Mouse (Mus musculus) limb, embryonic 11.5 days (tissue): ENCODE measurements around the gene Galntl6. TPM values are rescaled to one million over a fixed set of nuclear protein-coding genes. Genes with fewer than 3 reads are reported as not detected.

Experiments used
- polyA plus RNA-seq: library from polyadenylated mRNA; unstranded; fragments of >200 nt; fragmentation: Nextera tagmentation; extraction: Ambion mirVana; gene quantifications from 2 replicates; pipeline ENCODE4 v1.2.1, GENCODE M21; 2014

The Galntl6 gene
- polyA plus RNA-seq, 1 experiment from 2014 or later, result 0.45 TPM

Other genes with a start within 250 kb of the Galntl6 start
- gene BC030500, start 885 bp downstream of the Galntl6 start, polyA plus RNA-seq, result 0.97 and 1.4 TPM in 2 replicates